Comparison of ENCODE assay signal across 8 mouse cellular contexts in genomic region chr9:65826588-65827343, GRCm38 (mm10). TPM values are rescaled to one million over a fixed set of nuclear protein-coding genes. Genes with fewer than 3 reads are reported as not detected.
DNase-seq lines count a peak whose midpoint lies in the region; ATAC-seq and TF ChIP-seq lines count a peak whose summit lies in the region.

No protein-coding gene starts in this region.

- no peaks in the 10 kb centered on the region for H3K27me3 ChIP-seq in intestine, embryonic 15.5 days (replicated peaks)
- H3K27me3 ChIP-seq in limb, embryonic 13.5 days = no peaks in the 10 kb centered on the region
- 0 out of 2 replicates have a peak, but pooled peaks cover 6% of the 10 kb centered on the region for H3K27me3 ChIP-seq in midbrain, embryonic 13.5 days
- peaks cover 4% of the 10 kb centered on the region for H3K27me3 ChIP-seq in spleen, adult 2 months (ENCODE audit: control insufficient read depth, insufficient read depth, low read length)

- H3K4me3 ChIP-seq in intestine, embryonic 15.5 days (replicated peaks) = peak overlapping the region; percentile 92
- peak overlapping the region; percentile 86 for H3K4me3 ChIP-seq in limb, embryonic 13.5 days
- peak overlapping the region; percentile 75 for H3K4me3 ChIP-seq in midbrain, embryonic 13.5 days (replicated peaks)
- H3K4me3 ChIP-seq in spleen, adult 2 months (ENCODE audit: extremely low read depth, insufficient read depth, insufficient read length) = peak overlapping the region; percentile 82

- no peaks in the 10 kb centered on the region for H3K9me3 ChIP-seq in intestine, embryonic 15.5 days
- no peaks in the 10 kb centered on the region for H3K9me3 ChIP-seq in limb, embryonic 13.5 days
- no peaks in the 10 kb centered on the region for H3K9me3 ChIP-seq in midbrain, embryonic 13.5 days

- H3K9ac ChIP-seq in intestine, embryonic 15.5 days = peak overlapping the region; percentile 96
- peak overlapping the region; percentile 97 for H3K9ac ChIP-seq in limb, embryonic 13.5 days
- H3K9ac ChIP-seq in midbrain, embryonic 13.5 days (replicated peaks) = peak overlapping the region; percentile 96

- ATAC-seq in intestine, embryonic 15.5 days = peak; percentile 54
- ATAC-seq in limb, embryonic 13.5 days (ENCODE audit: low FRiP score, low read depth) = peak; percentile 28
- peak; percentile 62 for ATAC-seq in midbrain, embryonic 13.5 days

- peak overlapping the region; percentile 99 for H3K27ac ChIP-seq in intestine, embryonic 15.5 days
- H3K27ac ChIP-seq in limb, embryonic 13.5 days = peak overlapping the region; percentile 98
- H3K27ac ChIP-seq in midbrain, embryonic 13.5 days = peak overlapping the region; percentile 99
- peak overlapping the region; percentile 39; the same call in 1 of the 2 replicates for H3K27ac ChIP-seq in spleen, adult 2 months (ENCODE audit: insufficient read depth, low read length)

- H3K4me1 ChIP-seq in intestine, embryonic 15.5 days (replicated peaks) = peaks cover 28% of the 10 kb centered on the region
- peaks cover 41% of the 10 kb centered on the region for H3K4me1 ChIP-seq in limb, embryonic 13.5 days
- peaks cover 50% of the 10 kb centered on the region for H3K4me1 ChIP-seq in midbrain, embryonic 13.5 days (replicated peaks)
- H3K4me1 ChIP-seq in spleen, adult 2 months (ENCODE audit: control insufficient read depth, insufficient read depth, insufficient read length) = no peaks in the 10 kb centered on the region

- H3K4me2 ChIP-seq in intestine, embryonic 15.5 days (replicated peaks) = peak overlapping the region; percentile 70
- H3K4me2 ChIP-seq in limb, embryonic 13.5 days (replicated peaks) = peak overlapping the region; percentile 80
- H3K4me2 ChIP-seq in midbrain, embryonic 13.5 days (replicated peaks) = peak overlapping the region; percentile 66

- peak; percentile 75 for DNase-seq in 3T3-L1 (ENCODE audit: low read depth, low spot score)
- DNase-seq in adipocyte (ENCODE audit: low spot score) = peak; percentile 76
- peak; percentile 66 for DNase-seq in embryo, embryonic 10 days (ENCODE audit: low spot score)
- peak; percentile 23 to 53 for DNase-seq in gastrocnemius, postnatal 4 days (ENCODE audit: low spot score in 2 of 2)
- peak in 1 of 2 experiments; percentile 16 for DNase-seq in spleen, adult 2 months (ENCODE audit: low read depth in 1 of 2, low spot score in 2 of 2)

- under 1% methylated on average over 30 of the region's 31 CpGs for WGBS in intestine, embryonic 15.5 days
- under 1% methylated on average over 31 of the region's 31 CpGs for WGBS in limb, embryonic 13.5 days
- under 1% methylated on average over 29 of the region's 31 CpGs for WGBS in midbrain, embryonic 13.5 days
- WGBS in spleen, adult 2 months = 3% methylated on average over 31 of the region's 31 CpGs

- no peak for TF ChIP-seq POLR2A in spleen, adult 2 months (IDR thresholded peaks at IDR 0.05; ENCODE audit: low read depth, low read length)

- no peaks in the 10 kb centered on the region for H3K36me3 ChIP-seq in intestine, embryonic 15.5 days
- no peaks in the 10 kb centered on the region for H3K36me3 ChIP-seq in limb, embryonic 13.5 days
- H3K36me3 ChIP-seq in midbrain, embryonic 13.5 days = no peaks in the 10 kb centered on the region
- no peaks in the 10 kb centered on the region for H3K36me3 ChIP-seq in spleen, adult 2 months (ENCODE audit: control insufficient read depth, insufficient read depth, low read length)

- TF ChIP-seq CTCF in spleen, adult 2 months (IDR thresholded peaks at IDR 0.05; ENCODE audit: extremely low read depth, insufficient read depth, insufficient read length, insufficient replicate concordance) = no peak

RNA-seq across cellular contexts. Expression of gene Zfp609, which starts 0.6 kb away (rescaled TPM):
- total RNA-seq in gastrocnemius, postnatal 4 days (2021) = 10 to 100 TPM; 34.1 to 39.0 TPM
- 5.6 TPM in 2 replicates for polyA plus RNA-seq in intestine, embryonic 15.5 days (2015; fragmentation: Nextera tagmentation; extraction: Ambion mirVana)
- polyA plus RNA-seq in limb, embryonic 13.5 days (2015; fragmentation: Nextera tagmentation; extraction: Ambion mirVana) = 7.2 and 8.1 TPM in 2 replicates
- polyA plus RNA-seq in midbrain, embryonic 13.5 days (2015; fragmentation: Nextera tagmentation; extraction: Ambion mirVana) = 9.9 and 10.5 TPM in 2 replicates
- polyA plus RNA-seq in spleen, adult 2 months (2012; rRNA removed) = 3.5 and 3.8 TPM in 2 replicates

Comparison
In these comparisons a context has a peak if more than half of its experiments do, and no peak if none do; other contexts are left out.
1. H3K27ac ChIP-seq: peak in every context shown above with its lines; median percentile 99 in intestine, embryonic 15.5 days; 99 in midbrain, embryonic 13.5 days; 98 in limb, embryonic 13.5 days; 39 in spleen, adult 2 months.